Mouse (Mus musculus) liver, postnatal 0 days (tissue): ENCODE results near the gene Atp5b. TPM values are rescaled to one million over a fixed set of nuclear protein-coding genes. Genes with fewer than 3 reads are reported as not detected.
A peak's percentile ranks its signal among the peaks of the same experiment; 100 is the strongest.

Experiments used
- ATAC-seq: fragments of 200-750 bp; cut with Nextera tagmentation; 2 replicates; pipeline ENCODE4 v1.8.0; 2017; ENCODE audit warnings: mild to moderate bottlenecking, moderate library complexity
- DNase-seq: peaks from one replicate; pipeline ENCODE4 v3.0.0-alpha.2; 2016
- H3K27ac ChIP-seq: fragments of 300-500 bp; sonication (generic); 2 replicates; pipeline ENCODE4 v1.5.1; 2014; ENCODE audit warnings: antibody characterized with exemption, moderate library complexity, mild to moderate bottlenecking, low read depth
- H3K27me3 ChIP-seq: fragments of 300-500 bp; sonication (generic); 2 replicates; pipeline ENCODE4 v1.6.1; 2014; ENCODE audit warnings: low read length, control low read depth, mixed read lengths; ENCODE audit not compliant: insufficient read depth
- H3K36me3 ChIP-seq: fragments of 300-500 bp; sonication (generic); replicated peaks from 2 replicates; pipeline ENCODE4 v1.6.1; 2014; ENCODE audit warnings: mild to moderate bottlenecking, control low read depth, low read length, moderate library complexity, mixed read lengths; ENCODE audit not compliant: insufficient read depth
- H3K4me1 ChIP-seq: fragments of 300-500 bp; sonication (generic); 2 replicates; pipeline ENCODE4 v1.6.1; 2014; ENCODE audit warnings: antibody characterized with exemption, mild to moderate bottlenecking, control low read depth; ENCODE audit not compliant: insufficient read depth
- H3K4me2 ChIP-seq: fragments of 300-500 bp; sonication (generic); 2 replicates; pipeline ENCODE4 v1.6.1; 2014; ENCODE audit warnings: low read depth, mild to moderate bottlenecking, low read length, moderate library complexity, mixed read lengths
- H3K4me3 ChIP-seq: fragments of 300-500 bp; sonication (generic); 2 replicates; pipeline ENCODE4 v1.5.1; 2014; ENCODE audit warnings: low read depth, low read length
- H3K9ac ChIP-seq: fragments of 300-500 bp; sonication (generic); replicated peaks from 2 replicates; pipeline ENCODE4 v1.6.1; 2014; ENCODE audit warnings: mild to moderate bottlenecking, moderate library complexity
- H3K9me3 ChIP-seq: fragments of 300-500 bp; sonication (generic); 2 replicates; pipeline ENCODE4 v1.6.1; 2016; ENCODE audit warnings: mild to moderate bottlenecking, control low read depth, low read length, mixed read lengths
- CTCF ChIP-seq: sonication (generic); IDR thresholded peaks from 2 replicates; pipeline ENCODE4 v1.5.1; 2016; ENCODE audit warnings: antibody characterized with exemption, low read depth
- EP300 ChIP-seq: IDR thresholded peaks from 2 replicates; pipeline ENCODE4 v1.6.1; 2016; ENCODE audit warnings: antibody characterized with exemption, low read depth, mild to moderate bottlenecking
- WGBS: fragments of 180-500 bp; shearing (Covaris S2); extraction: QIAGEN DNeasy Blood & Tissue Kit; methylation state at CpG from one replicate; pipeline ENCODE4 v1.1.7; 2014; ENCODE audit not compliant: insufficient replicate concordance; 5-methylcytosine and 5-hydroxymethylcytosine counted together
- polyA plus RNA-seq: library from polyadenylated mRNA; unstranded; fragments of >200 nt; fragmentation: Nextera tagmentation; extraction: Ambion mirVana; gene quantifications from 2 replicates; pipeline ENCODE4 v1.2.1, GENCODE M21; 2015

Atp5b gene
- polyA plus RNA-seq, 1 experiment from 2014 or later, result 1,865 TPM

- peaks cover 53% of the 10 kb centered on the region for H3K4me1 ChIP-seq
- DNase-seq (peak; percentile 95), ATAC-seq (peak; percentile 64)
- H3K36me3 ChIP-seq, result peaks cover 6% of the 10 kb centered on the region
- WGBS, result 8% methylated on average over 19 of the region's 19 CpGs
- no peaks in the 10 kb centered on the region for H3K9me3 ChIP-seq
- H3K27ac ChIP-seq, result peak overlapping the region; percentile 99
- no peaks in the 10 kb centered on the region for H3K27me3 ChIP-seq
- peak overlapping the region; percentile 82 for H3K4me3 ChIP-seq
- TF ChIP-seq CTCF (no peak), EP300 (no peak; the same call in 1 of the 2 replicates)
- H3K4me2 ChIP-seq, result peak overlapping the region; percentile 69
- H3K9ac ChIP-seq, result peak overlapping the region; percentile 93
Measured at GRCm38 (mm10) chr10:128094340-128094968, 11.4 kb downstream of the Atp5b start.

DNA sequence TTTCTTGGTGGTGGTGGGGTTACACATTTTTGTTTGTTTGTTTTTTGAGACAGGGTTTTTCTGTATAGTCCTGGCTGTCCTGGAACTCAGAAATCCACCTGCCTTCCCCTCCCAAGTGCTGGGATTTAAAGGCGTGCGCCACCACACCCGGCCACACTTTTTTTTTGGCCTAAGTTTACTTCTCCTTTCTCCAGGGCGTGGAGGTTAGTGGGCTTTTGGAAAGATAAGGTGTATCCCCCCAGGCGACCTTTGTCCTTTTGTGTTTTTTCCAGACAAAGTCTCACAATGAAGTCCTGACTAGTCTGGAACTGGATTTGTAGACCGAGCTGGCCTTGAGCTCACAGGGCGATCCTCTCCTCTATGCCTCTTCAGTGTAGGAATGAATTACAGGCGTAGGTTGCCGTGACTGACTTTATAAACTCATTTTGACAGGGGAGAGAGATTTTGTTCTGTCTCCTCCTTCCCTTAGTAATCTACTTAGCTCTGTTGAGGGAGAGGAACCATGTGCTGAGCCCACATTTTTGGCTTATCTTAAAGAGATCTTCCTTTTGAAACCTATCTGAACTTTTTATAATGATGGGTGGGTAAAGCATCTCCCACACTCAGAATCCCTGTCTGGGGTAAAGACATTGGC is 12.0 kb downstream of the Atp5b start:
- TF ChIP-seq EP300 (no peak), CTCF (no peak)
- Histone ChIP-seq H3K4me3 (peak overlapping the region; percentile 82), H3K9me3 (no peaks in the 10 kb centered on the region), H3K27ac (peak overlapping the region; percentile 99), H3K36me3 (no peaks in the 10 kb centered on the region; the same call in none of the 2 replicates), H3K27me3 (no peaks in the 10 kb centered on the region), H3K4me1 (peaks cover 53% of the 10 kb centered on the region), H3K4me2 (peak overlapping the region; percentile 69), H3K9ac (peak overlapping the region; percentile 93)
- DNase-seq (no peak), ATAC-seq (no peak)
- WGBS, result 24% methylated on average over 9 of the region's 9 CpGs

DNA sequence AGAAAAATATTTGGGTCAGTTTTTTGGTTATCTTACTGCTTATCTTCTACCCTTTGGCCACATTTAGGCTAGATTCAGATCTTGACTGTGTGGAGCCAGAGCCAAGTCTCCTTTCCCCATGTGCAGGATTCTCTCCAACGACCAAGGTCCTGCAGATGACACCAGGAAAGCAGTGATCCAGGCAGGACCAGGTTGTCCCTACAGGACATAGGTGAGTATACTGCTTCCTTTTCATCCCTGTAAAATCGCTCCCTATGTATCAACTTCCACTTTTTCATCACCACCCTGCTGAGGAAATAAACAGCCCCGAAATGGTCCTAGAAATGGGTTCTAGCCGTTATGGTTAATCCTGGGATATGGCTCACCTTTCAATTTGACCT is 13.2 kb downstream of the Atp5b start:
- Histone ChIP-seq H3K4me3 (peak overlapping the region; percentile 99), H3K27ac (no peak overlapping the region), H3K27me3 (no peaks in the 10 kb centered on the region), H3K9me3 (no peaks in the 10 kb centered on the region), H3K36me3 (no peaks in the 10 kb centered on the region; the same call in 1 of the 2 replicates), H3K9ac (peak overlapping the region; percentile 97), H3K4me1 (peaks cover 45% of the 10 kb centered on the region), H3K4me2 (peak overlapping the region; percentile 92)
- ATAC-seq, result no peak
- 11% methylated on average over 4 of the region's 4 CpGs for WGBS
- no peak for DNase-seq
- TF ChIP-seq CTCF (no peak), EP300 (no peak)

DNA sequence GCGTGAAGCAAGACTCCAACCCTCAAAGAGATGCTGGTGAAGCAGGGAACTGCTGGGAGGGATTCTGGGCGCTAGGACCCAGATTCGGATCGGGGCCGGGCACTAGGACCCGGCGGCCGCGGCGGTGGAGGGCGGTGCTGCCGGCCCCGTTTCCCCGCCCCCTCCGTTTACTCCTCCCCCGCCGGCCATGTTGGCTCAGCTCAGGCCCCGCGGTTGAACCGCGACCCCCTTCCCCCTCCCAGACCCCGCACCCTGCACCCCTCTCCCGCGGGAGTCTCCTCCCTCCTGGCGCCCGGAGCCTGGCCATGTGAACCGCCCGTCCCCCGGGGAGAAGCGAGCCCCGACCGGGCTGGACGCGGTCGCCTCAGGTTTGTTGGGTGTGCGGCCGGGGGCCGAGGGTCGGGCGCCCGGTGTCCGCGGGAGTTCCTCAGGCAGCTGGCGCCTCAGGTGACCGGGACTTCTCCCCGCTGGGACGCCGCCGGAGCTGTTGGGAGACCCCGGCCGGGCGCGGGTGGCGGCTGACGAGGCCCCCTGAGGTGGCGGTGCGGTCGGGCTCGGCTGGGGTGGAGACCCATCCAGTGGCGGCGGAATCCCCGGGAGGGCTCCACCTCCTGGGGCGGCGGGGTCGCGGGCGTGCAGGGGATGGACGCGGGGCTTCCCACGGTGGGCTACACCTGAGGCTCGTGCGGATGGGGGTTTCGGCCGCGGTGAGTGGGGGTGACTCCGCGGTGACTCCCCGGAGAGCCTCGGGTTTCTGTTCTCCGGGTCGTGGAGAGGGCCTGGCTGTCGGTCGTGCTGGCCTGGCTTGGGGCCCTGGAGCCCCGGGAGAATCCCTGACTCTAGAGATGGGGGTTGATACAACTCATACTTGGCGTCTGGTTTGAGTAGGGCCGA is 13.9 kb downstream of the Atp5b start:
- peak overlapping the region; percentile 92 for H3K4me2 ChIP-seq
- H3K9me3 ChIP-seq, result no peaks in the 10 kb centered on the region
- peaks cover 45% of the 10 kb centered on the region for H3K4me1 ChIP-seq
- H3K36me3 ChIP-seq, result no peaks in the 10 kb centered on the region; the same call in 1 of the 2 replicates
- H3K27ac ChIP-seq, result peak overlapping the region; percentile 87
- DNase-seq (peak; percentile 94), ATAC-seq (peak; percentile 54)
- WGBS, result 2% methylated on average over 77 of the region's 86 CpGs
- H3K9ac ChIP-seq, result peak overlapping the region; percentile 97
- TF ChIP-seq EP300, result 0 out of 2 replicates have a peak, but pooled peaks have one; percentile 28
- TF ChIP-seq CTCF, result peak; percentile 15; the same call in 1 of the 2 replicates
- peak overlapping the region; percentile 99 for H3K4me3 ChIP-seq
- H3K27me3 ChIP-seq, result no peaks in the 10 kb centered on the region

GRCm38 (mm10) chr10:128097587-128097971 is 14.5 kb downstream of the Atp5b start:
- peak; percentile 76 for DNase-seq

More at GRCm38 (mm10) chr10:128097587-128097971, 14.5 kb downstream of the Atp5b start:
- TF ChIP-seq CTCF (no peak), EP300 (no peak)
- no peaks in the 10 kb centered on the region; the same call in 1 of the 2 replicates for H3K36me3 ChIP-seq
- no peak for ATAC-seq
- no peaks in the 10 kb centered on the region for H3K9me3 ChIP-seq
- H3K27ac ChIP-seq, result peak overlapping the region; percentile 87
- 0% methylated on average over 13 of the region's 13 CpGs for WGBS
- H3K27me3 ChIP-seq, result no peaks in the 10 kb centered on the region
- H3K4me1 ChIP-seq, result peaks cover 44% of the 10 kb centered on the region
- peak overlapping the region; percentile 97 for H3K9ac ChIP-seq
- peak overlapping the region; percentile 99 for H3K4me3 ChIP-seq
- peak overlapping the region; percentile 92 for H3K4me2 ChIP-seq
